Mouse (Mus musculus): Measurements from ENCODE around the gene Wdr26.

DNA sequence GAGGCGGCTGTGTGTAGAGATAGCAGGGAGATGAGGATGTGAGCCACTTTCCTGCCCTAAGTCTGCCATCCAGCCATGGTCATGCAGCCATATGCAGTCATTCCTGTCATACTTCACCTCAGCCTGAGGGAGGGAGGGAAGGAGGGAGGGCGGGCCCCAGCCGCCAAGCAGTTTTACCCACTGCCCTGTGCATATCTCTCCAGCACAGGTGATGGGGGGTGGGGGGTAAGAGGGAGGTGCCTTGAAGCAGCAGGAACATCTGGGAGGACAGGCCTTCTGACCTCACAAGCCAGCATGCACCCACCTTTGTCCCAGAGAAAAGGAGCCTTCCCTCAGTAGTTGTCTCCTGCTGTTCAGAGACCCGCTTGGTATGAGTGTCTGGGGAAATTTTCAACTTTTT lies 4.5 kb upstream of the Wdr26 start:
- TF ChIP-seq CTCF (IDR thresholded peaks at IDR 0.05; ENCODE audit: low read depth, low read length), result no peak
- TF ChIP-seq POLR2A (IDR thresholded peaks at IDR 0.05; ENCODE audit: insufficient read depth, low read length), result no peak
- no peak for TF ChIP-seq EP300 (IDR thresholded peaks at IDR 0.05; ENCODE audit: insufficient read depth, low read depth, low read length)
